Mouse (Mus musculus): ENCODE data around the gene Plcl1. TPM values are rescaled to one million over a fixed set of nuclear protein-coding genes. Genes with fewer than 3 reads are reported as not detected.

Plcl1 gene
- polyA plus RNA-seq (2012; ENCODE audit: insufficient read depth, insufficient read length, missing spikeins): 0.58 and 0.71 TPM in 2 replicates

DNA sequence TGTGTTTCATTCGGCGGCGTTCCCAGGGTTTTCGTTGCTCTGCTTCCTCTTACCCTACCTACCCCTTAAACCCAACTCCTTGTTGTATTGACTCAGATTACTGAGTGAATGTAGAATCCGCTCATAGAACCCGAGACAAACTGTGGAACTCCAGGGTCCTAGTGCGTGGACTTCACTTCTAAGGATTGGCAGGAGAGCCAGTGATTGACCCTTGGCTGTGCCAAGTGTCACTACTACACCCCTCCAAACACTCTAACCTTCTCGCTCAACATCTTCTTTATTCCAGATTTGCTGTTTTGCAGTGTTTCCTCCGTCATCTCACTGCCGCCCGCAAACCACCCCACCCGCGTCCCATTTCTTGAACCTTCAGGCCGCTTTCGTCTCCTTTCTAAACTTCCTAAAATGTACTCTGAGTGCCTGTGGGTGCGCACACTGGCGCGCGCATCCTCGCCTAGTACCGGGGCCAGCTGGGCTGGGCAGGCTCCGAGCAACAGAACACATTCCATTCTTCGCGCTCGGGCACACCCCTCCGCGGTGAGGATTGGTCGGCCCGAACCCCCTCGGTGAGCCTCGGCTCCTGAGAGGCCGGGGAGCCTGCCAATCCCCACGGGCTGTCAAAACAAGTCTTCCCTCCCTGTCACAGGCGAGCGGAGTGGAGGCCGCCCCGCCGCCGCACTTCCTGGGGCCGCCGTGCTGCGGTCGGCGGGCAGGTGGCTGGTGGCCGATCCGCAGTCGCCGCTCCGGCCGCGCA is at the start of gene Plcl1:
Gene Plcl1 (plus strand): TSS at position 650 of the 751 bp plus-strand sequence.
- TF ChIP-seq CTCF (IDR thresholded peaks at IDR 0.05; ENCODE audit: low read depth, low read length) (no peak), POLR2A (IDR thresholded peaks at IDR 0.05; ENCODE audit: borderline replicate concordance, low read depth, low read length) (no peak)
- Histone ChIP-seq H3K4me3 (ENCODE audit: insufficient read depth, low read length) (peak within 1 kb of the TSS; percentile 65), H3K4me1 (ENCODE audit: control insufficient read depth, insufficient read depth, low read length) (peaks cover 5% of the 10 kb centered on the region; the same call in 1 of the 2 replicates), H3K27ac (ENCODE audit: insufficient read depth, low read depth, low read length) (no peak within 1 kb of the TSS)

DNA sequence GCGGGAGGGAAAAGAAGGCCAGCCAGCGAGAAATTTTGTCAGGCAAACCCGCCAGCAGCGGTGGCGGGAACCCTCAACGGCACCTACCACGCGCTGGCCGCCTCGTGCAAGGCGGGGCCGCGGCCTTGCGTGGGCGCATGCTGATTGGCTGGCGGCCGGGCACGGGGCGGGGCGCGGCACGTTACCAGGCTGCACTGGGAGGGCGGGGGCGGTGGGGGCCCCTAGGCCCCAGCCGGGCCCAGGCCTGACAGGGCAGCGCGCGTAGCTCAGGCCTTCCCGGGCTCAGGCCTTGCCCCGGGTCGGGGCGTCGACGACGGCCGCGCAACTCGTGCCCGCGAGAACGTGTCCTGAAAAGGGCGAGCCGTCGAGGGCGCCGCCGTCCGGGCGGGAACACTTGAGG is 43.1 kb upstream of the Plcl1 start:
- H3K4me1 ChIP-seq (ENCODE audit: control insufficient read depth, insufficient read depth, low read length): no peaks in the 10 kb centered on the region
- TF ChIP-seq POLR2A (IDR thresholded peaks at IDR 0.05; ENCODE audit: borderline replicate concordance, low read depth, low read length) (no peak), CTCF (IDR thresholded peaks at IDR 0.05; ENCODE audit: low read depth, low read length) (no peak)
- no peak overlapping the region for H3K27ac ChIP-seq (ENCODE audit: insufficient read depth, low read depth, low read length)
- H3K4me3 ChIP-seq (ENCODE audit: insufficient read depth, low read length): no peak overlapping the region

GRCm38 (mm10) chr1:55363044-55363565 is 42.6 kb upstream of the Plcl1 start, which contains the start of gene Boll:
TSS of gene Boll (minus strand) at chr1:55363469.
- TF ChIP-seq CTCF (IDR thresholded peaks at IDR 0.05; ENCODE audit: low read depth, low read length) (0 out of 2 replicates have a peak, but pooled peaks have one; percentile 7), POLR2A (IDR thresholded peaks at IDR 0.05; ENCODE audit: borderline replicate concordance, low read depth, low read length) (no peak)
- no peaks in the 10 kb centered on the region for H3K4me1 ChIP-seq (ENCODE audit: control insufficient read depth, insufficient read depth, low read length)
- no peak within 1 kb of the TSS for H3K27ac ChIP-seq (ENCODE audit: insufficient read depth, low read depth, low read length)
- peak within 1 kb of the TSS; percentile 61 for H3K4me3 ChIP-seq (ENCODE audit: insufficient read depth, low read length)

GRCm38 (mm10) chr1:55363586-55363985 is 42.1 kb upstream of the Plcl1 start:
- TF ChIP-seq POLR2A (IDR thresholded peaks at IDR 0.05; ENCODE audit: borderline replicate concordance, low read depth, low read length) (no peak), CTCF (IDR thresholded peaks at IDR 0.05; ENCODE audit: low read depth, low read length) (no peak)

GRCm38 (mm10) chr1:55372626-55373025 is 33.1 kb upstream of the Plcl1 start:
- H3K27ac ChIP-seq (ENCODE audit: insufficient read depth, low read depth, low read length): no peak overlapping the region
- TF ChIP-seq CTCF (IDR thresholded peaks at IDR 0.05; ENCODE audit: low read depth, low read length) (no peak), POLR2A (IDR thresholded peaks at IDR 0.05; ENCODE audit: borderline replicate concordance, low read depth, low read length) (no peak)

More at GRCm38 (mm10) chr1:55363586-55363985, 42.1 kb upstream of the Plcl1 start:
- Histone ChIP-seq H3K27ac (ENCODE audit: insufficient read depth, low read depth, low read length) (no peak overlapping the region), H3K4me1 (ENCODE audit: control insufficient read depth, insufficient read depth, low read length) (no peaks in the 10 kb centered on the region), H3K4me3 (ENCODE audit: insufficient read depth, low read length) (peak overlapping the region; percentile 61)

DNA sequence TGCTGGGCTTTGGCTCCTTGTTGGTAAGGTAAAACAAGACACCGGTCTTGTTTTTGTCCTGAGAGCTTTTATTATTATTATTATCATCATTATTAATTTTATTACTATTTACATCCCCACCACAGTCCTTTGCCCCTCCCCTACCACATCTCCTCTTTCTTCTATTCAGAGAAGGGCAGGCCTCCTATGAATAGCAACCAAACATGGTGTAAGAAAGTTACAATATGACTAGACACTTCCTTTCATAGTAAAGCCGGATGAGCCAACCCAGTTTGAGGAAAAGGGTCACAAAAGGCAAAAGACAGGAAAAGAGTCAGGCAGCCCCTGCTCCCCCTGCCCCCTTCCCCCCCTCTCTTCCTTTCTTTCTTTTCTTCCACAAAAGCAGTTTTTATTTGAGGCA is 25.2 kb upstream of the Plcl1 start:
- TF ChIP-seq CTCF (IDR thresholded peaks at IDR 0.05; ENCODE audit: low read depth, low read length) (no peak), POLR2A (IDR thresholded peaks at IDR 0.05; ENCODE audit: borderline replicate concordance, low read depth, low read length) (no peak)
- Histone ChIP-seq H3K4me3 (ENCODE audit: insufficient read depth, low read length) (no peak overlapping the region), H3K27ac (ENCODE audit: insufficient read depth, low read depth, low read length) (no peak overlapping the region), H3K4me1 (ENCODE audit: control insufficient read depth, insufficient read depth, low read length) (no peaks in the 10 kb centered on the region)

More at GRCm38 (mm10) chr1:55372626-55373025, 33.1 kb upstream of the Plcl1 start:
- H3K4me1 ChIP-seq (ENCODE audit: control insufficient read depth, insufficient read depth, low read length): no peaks in the 10 kb centered on the region
- no peak overlapping the region for H3K4me3 ChIP-seq (ENCODE audit: insufficient read depth, low read length)

- Histone ChIP-seq H3K27ac (ENCODE audit: insufficient read depth, low read depth, low read length) (no peak overlapping the region), H3K4me3 (ENCODE audit: insufficient read depth, low read length) (no peak overlapping the region)
- TF ChIP-seq CTCF (IDR thresholded peaks at IDR 0.05; ENCODE audit: low read depth, low read length): peak; percentile 91
- TF ChIP-seq POLR2A (IDR thresholded peaks at IDR 0.05; ENCODE audit: borderline replicate concordance, low read depth, low read length): no peak
Measured at GRCm38 (mm10) chr1:55383114-55383773, 22.5 kb upstream of the Plcl1 start.

GRCm38 (mm10) chr1:55399891-55400290 is 5.8 kb upstream of the Plcl1 start:
- H3K27ac ChIP-seq (ENCODE audit: insufficient read depth, low read depth, low read length): no peak overlapping the region
- no peak overlapping the region for H3K4me3 ChIP-seq (ENCODE audit: insufficient read depth, low read length)
- no peaks in the 10 kb centered on the region for H3K4me1 ChIP-seq (ENCODE audit: control insufficient read depth, insufficient read depth, low read length)
- TF ChIP-seq POLR2A (IDR thresholded peaks at IDR 0.05; ENCODE audit: borderline replicate concordance, low read depth, low read length): no peak
- TF ChIP-seq CTCF (IDR thresholded peaks at IDR 0.05; ENCODE audit: low read depth, low read length): no peak

More at GRCm38 (mm10) chr1:55383114-55383773, 22.5 kb upstream of the Plcl1 start:
- no peaks in the 10 kb centered on the region for H3K4me1 ChIP-seq (ENCODE audit: control insufficient read depth, insufficient read depth, low read length)

GRCm38 (mm10) chr1:55404439-55404838 is 1.3 kb upstream of the Plcl1 start:
- TF ChIP-seq POLR2A (IDR thresholded peaks at IDR 0.05; ENCODE audit: borderline replicate concordance, low read depth, low read length) (no peak), CTCF (IDR thresholded peaks at IDR 0.05; ENCODE audit: low read depth, low read length) (no peak)
- Histone ChIP-seq H3K4me3 (ENCODE audit: insufficient read depth, low read length) (no peak overlapping the region), H3K4me1 (ENCODE audit: control insufficient read depth, insufficient read depth, low read length) (peaks cover 5% of the 10 kb centered on the region; the same call in 1 of the 2 replicates)

More at GRCm38 (mm10) chr1:55404439-55404838, 1.3 kb upstream of the Plcl1 start:
- H3K27ac ChIP-seq (ENCODE audit: insufficient read depth, low read depth, low read length): no peak overlapping the region
